Mouse (Mus musculus) NIH3T3 (cell line): Measurements from ENCODE around the gene Fbxl22.

Experiments used
- DNase-seq: peaks from one replicate; pipeline ENCODE4 v3.0.0-alpha.2; 2012; ENCODE audit warnings: low read depth

The Fbxl22 gene

GRCm38 (mm10) chr9:66507684-66508083 is 6.7 kb downstream of the Fbxl22 start:
- DNase-seq, result no peak

GRCm38 (mm10) chr9:66506424-66506823 is 8.0 kb downstream of the Fbxl22 start:
- no peak for DNase-seq

- no peak for DNase-seq
These were observed 8.4 kb downstream of the Fbxl22 start for GRCm38 (mm10) chr9:66506011-66506410.

GRCm38 (mm10) chr9:66505141-66505917 is 9.1 kb downstream of the Fbxl22 start:
- no peak for DNase-seq

GRCm38 (mm10) chr9:66504518-66504917 is 9.9 kb downstream of the Fbxl22 start:
- no peak for DNase-seq

GRCm38 (mm10) chr9:66503879-66504411 is 10.4 kb downstream of the Fbxl22 start:
- DNase-seq, result no peak

- DNase-seq, result no peak
These were observed 13.1 kb downstream of the Fbxl22 start for GRCm38 (mm10) chr9:66501248-66501647.

GRCm38 (mm10) chr9:66493992-66494391 is 20.4 kb downstream of the Fbxl22 start:
- DNase-seq, result no peak

- no peak for DNase-seq
These were observed 22.0 kb downstream of the Fbxl22 start for GRCm38 (mm10) chr9:66492361-66492760.

- DNase-seq, result no peak
These were observed 25.6 kb downstream of the Fbxl22 start for GRCm38 (mm10) chr9:66488786-66489185.

GRCm38 (mm10) chr9:66483429-66483828 is 31.0 kb downstream of the Fbxl22 start:
- no peak for DNase-seq

GRCm38 (mm10) chr9:66477785-66478184 is 36.6 kb downstream of the Fbxl22 start:
- no peak for DNase-seq

- peak; percentile 78 for DNase-seq
These were observed 49.3 kb downstream of the Fbxl22 start for GRCm38 (mm10) chr9:66465087-66465486.
